Mouse (Mus musculus): ENCODE data around the gene Metap1d.

GRCm38 (mm10) chr2:71474345-71474744, 21.3 kb downstream of the Metap1d start:
- TF ChIP-seq CTCF (IDR thresholded peaks at IDR 0.05; ENCODE audit: low read depth, low read length), result no peak
- TF ChIP-seq POLR2A (IDR thresholded peaks at IDR 0.05; ENCODE audit: extremely low read depth, insufficient read depth, low read length), result no peak

All from liver, adult 2 months (tissue).